Mouse (Mus musculus) intestine, embryonic 15.5 days (tissue): ENCODE measurements at regions not wholly inside any gene's neighbourhood (a gene's known extent, or its start where the extent isn't known, plus 50 kb on each side); places are given as distances from the start of the nearest gene placed in this dataset.
A peak's percentile ranks its signal among the peaks of the same experiment; 100 is the strongest.

Experiments
- ATAC-seq: fragments of 200-750 bp; cut with Nextera tagmentation; 2 replicates; pipeline ENCODE4 v1.8.0; 2017; ENCODE audit warnings: moderate TSS enrichment, moderate library complexity
- H3K27ac ChIP-seq: fragments of 300-500 bp; sonication (generic); 2 replicates; pipeline ENCODE4 v1.5.1; 2015; ENCODE audit warnings: mild to moderate bottlenecking, inconsistent platforms
- H3K27me3 ChIP-seq: fragments of 300-500 bp; sonication (generic); replicated peaks from 2 replicates; pipeline ENCODE4 v1.6.1; 2015; ENCODE audit warnings: inconsistent platforms
- H3K36me3 ChIP-seq: fragments of 300-500 bp; sonication (generic); 2 replicates; pipeline ENCODE4 v1.6.1; 2015; ENCODE audit warnings: inconsistent platforms
- H3K4me1 ChIP-seq: fragments of 300-500 bp; sonication (generic); replicated peaks from 2 replicates; pipeline ENCODE4 v1.6.1; 2015; ENCODE audit warnings: inconsistent platforms
- H3K4me2 ChIP-seq: fragments of 300-500 bp; sonication (generic); replicated peaks from 2 replicates; pipeline ENCODE4 v1.6.1; 2015; ENCODE audit warnings: mild to moderate bottlenecking, inconsistent platforms
- H3K4me3 ChIP-seq: fragments of 300-500 bp; sonication (generic); replicated peaks from 2 replicates; pipeline ENCODE4 v1.5.1; 2015; ENCODE audit warnings: inconsistent platforms
- H3K9ac ChIP-seq: fragments of 300-500 bp; sonication (generic); 2 replicates; pipeline ENCODE4 v1.6.1; 2015; ENCODE audit warnings: inconsistent platforms
- H3K9me3 ChIP-seq: fragments of 300-500 bp; sonication (generic); 2 replicates; pipeline ENCODE4 v1.6.1; 2016; ENCODE audit warnings: inconsistent platforms
- WGBS: fragments of 180-500 bp; shearing (Covaris S2); methylation state at CpG from one replicate; pipeline ENCODE4 v1.1.7; 2015; 5-methylcytosine and 5-hydroxymethylcytosine counted together

GRCm38 (mm10) chr8:8219701-8220394 is 441.2 kb downstream of the Efnb2 start:
- Histone ChIP-seq H3K4me3 (no peak overlapping the region), H3K27ac (no peak overlapping the region), H3K36me3 (no peaks in the 10 kb centered on the region), H3K4me2 (no peak overlapping the region), H3K9ac (no peak overlapping the region), H3K9me3 (no peaks in the 10 kb centered on the region), H3K27me3 (no peaks in the 10 kb centered on the region), H3K4me1 (no peaks in the 10 kb centered on the region)
- whole genome bisulfite sequencing = 81% methylated on average over 12 of the region's 12 CpGs
- no peak for ATAC-seq

- H3K9me3 ChIP-seq = no peaks in the 10 kb centered on the region
- no peaks in the 10 kb centered on the region for H3K4me1 ChIP-seq
- no peak overlapping the region for H3K27ac ChIP-seq
- H3K9ac ChIP-seq = no peak overlapping the region
- no peak overlapping the region for H3K4me3 ChIP-seq
- no peaks in the 10 kb centered on the region for H3K27me3 ChIP-seq
- 81% methylated on average over 3 of the region's 3 CpGs for WGBS
- H3K36me3 ChIP-seq = no peaks in the 10 kb centered on the region
- H3K4me2 ChIP-seq = no peak overlapping the region
- no peak for ATAC-seq
These were observed 468.0 kb downstream of the Efnb2 start for GRCm38 (mm10) chr8:8193036-8193435.

GRCm38 (mm10) chr8:8186046-8186445 is 475.0 kb downstream of the Efnb2 start:
- Histone ChIP-seq H3K9me3 (no peaks in the 10 kb centered on the region), H3K4me1 (no peaks in the 10 kb centered on the region; the same call in 1 of the 2 replicates), H3K4me2 (no peak overlapping the region), H3K36me3 (no peaks in the 10 kb centered on the region), H3K27me3 (no peaks in the 10 kb centered on the region), H3K27ac (no peak overlapping the region), H3K9ac (no peak overlapping the region), H3K4me3 (no peak overlapping the region)
- ATAC-seq = no peak
- WGBS = 33% methylated on average over 3 of the region's 3 CpGs

GRCm38 (mm10) chr8:8183233-8183622 is 477.8 kb downstream of the Efnb2 start:
- H3K9ac ChIP-seq = no peak overlapping the region
- no peaks in the 10 kb centered on the region for H3K27me3 ChIP-seq
- ATAC-seq = peak; percentile 85
- H3K9me3 ChIP-seq = no peaks in the 10 kb centered on the region
- H3K4me2 ChIP-seq = no peak overlapping the region
- WGBS = 35% methylated on average over 6 of the region's 6 CpGs
- H3K36me3 ChIP-seq = no peaks in the 10 kb centered on the region
- H3K4me3 ChIP-seq = no peak overlapping the region
- H3K4me1 ChIP-seq = no peaks in the 10 kb centered on the region; the same call in 1 of the 2 replicates
- no peak overlapping the region for H3K27ac ChIP-seq

GRCm38 (mm10) chr8:8182616-8183232 is 478.3 kb downstream of the Efnb2 start:
- 39% methylated on average over 4 of the region's 4 CpGs for WGBS
- no peak overlapping the region for H3K9ac ChIP-seq
- no peak overlapping the region for H3K4me3 ChIP-seq
- no peaks in the 10 kb centered on the region for H3K36me3 ChIP-seq
- no peak overlapping the region for H3K4me2 ChIP-seq
- no peaks in the 10 kb centered on the region for H3K9me3 ChIP-seq
- no peaks in the 10 kb centered on the region; the same call in 1 of the 2 replicates for H3K4me1 ChIP-seq
- ATAC-seq = peak; percentile 58; the same call in 1 of the 2 replicates
- H3K27ac ChIP-seq = no peak overlapping the region
- no peaks in the 10 kb centered on the region for H3K27me3 ChIP-seq

GRCm38 (mm10) chr8:8182108-8182507 is 478.9 kb downstream of the Efnb2 start:
- ATAC-seq = no peak
- no peak overlapping the region for H3K9ac ChIP-seq
- H3K27me3 ChIP-seq = no peaks in the 10 kb centered on the region
- H3K4me1 ChIP-seq = no peaks in the 10 kb centered on the region; the same call in 1 of the 2 replicates
- H3K4me2 ChIP-seq = no peak overlapping the region
- no peaks in the 10 kb centered on the region for H3K36me3 ChIP-seq
- no peak overlapping the region for H3K4me3 ChIP-seq
- no peak overlapping the region for H3K27ac ChIP-seq
- WGBS = 39% methylated on average over 2 of the region's 2 CpGs
- no peaks in the 10 kb centered on the region for H3K9me3 ChIP-seq

GRCm38 (mm10) chr8:8174286-8174685 is 486.8 kb downstream of the Efnb2 start:
- no peaks in the 10 kb centered on the region for H3K27me3 ChIP-seq
- no peaks in the 10 kb centered on the region for H3K9me3 ChIP-seq
- no peaks in the 10 kb centered on the region for H3K4me1 ChIP-seq
- no peak overlapping the region for H3K4me2 ChIP-seq
- WGBS = 62% methylated on average over 2 of the region's 2 CpGs
- H3K36me3 ChIP-seq = no peaks in the 10 kb centered on the region
- no peak overlapping the region for H3K27ac ChIP-seq
- ATAC-seq = no peak
- no peak overlapping the region for H3K9ac ChIP-seq
- no peak overlapping the region for H3K4me3 ChIP-seq

- no peak overlapping the region for H3K4me2 ChIP-seq
- 72% methylated on average over 6 of the region's 6 CpGs for WGBS
- H3K9ac ChIP-seq = no peak overlapping the region
- no peaks in the 10 kb centered on the region for H3K9me3 ChIP-seq
- H3K4me3 ChIP-seq = no peak overlapping the region
- ATAC-seq = no peak
- H3K36me3 ChIP-seq = no peaks in the 10 kb centered on the region
- H3K27me3 ChIP-seq = no peaks in the 10 kb centered on the region
- no peaks in the 10 kb centered on the region for H3K4me1 ChIP-seq
- no peak overlapping the region for H3K27ac ChIP-seq
These were observed 492.4 kb downstream of the Efnb2 start for GRCm38 (mm10) chr8:8168674-8169073.

- Histone ChIP-seq H3K27me3 (no peaks in the 10 kb centered on the region), H3K9ac (no peak overlapping the region), H3K4me1 (no peaks in the 10 kb centered on the region), H3K36me3 (no peaks in the 10 kb centered on the region), H3K4me3 (no peak overlapping the region), H3K27ac (no peak overlapping the region), H3K4me2 (no peak overlapping the region), H3K9me3 (no peaks in the 10 kb centered on the region)
- WGBS = 90% methylated on average over 11 of the region's 11 CpGs
- ATAC-seq = no peak
These were observed 492.8 kb downstream of the Efnb2 start for GRCm38 (mm10) chr8:8168250-8168649.

GRCm38 (mm10) chr8:8147527-8147926 is 513.5 kb downstream of the Efnb2 start:
- H3K27ac ChIP-seq = no peak overlapping the region
- H3K4me1 ChIP-seq = no peaks in the 10 kb centered on the region
- H3K4me3 ChIP-seq = no peak overlapping the region
- no peak overlapping the region for H3K4me2 ChIP-seq
- ATAC-seq = no peak
- no peaks in the 10 kb centered on the region for H3K27me3 ChIP-seq
- H3K36me3 ChIP-seq = no peaks in the 10 kb centered on the region
- H3K9ac ChIP-seq = no peak overlapping the region
- no peaks in the 10 kb centered on the region for H3K9me3 ChIP-seq
- 93% methylated on average over 5 of the region's 5 CpGs for WGBS

- 67% methylated on average over 6 of the region's 6 CpGs for WGBS
These were observed 518.0 kb downstream of the Efnb2 start for GRCm38 (mm10) chr8:8142933-8143495.

GRCm38 (mm10) chr8:8142461-8142860 is 518.6 kb downstream of the Efnb2 start:
- Histone ChIP-seq H3K4me3 (no peak overlapping the region), H3K9me3 (no peaks in the 10 kb centered on the region), H3K27ac (no peak overlapping the region), H3K27me3 (no peaks in the 10 kb centered on the region), H3K9ac (no peak overlapping the region), H3K4me1 (no peaks in the 10 kb centered on the region), H3K4me2 (no peak overlapping the region), H3K36me3 (no peaks in the 10 kb centered on the region)
- ATAC-seq = no peak
- 89% methylated on average over 3 of the region's 3 CpGs for WGBS

More at GRCm38 (mm10) chr8:8142933-8143495, 518.0 kb downstream of the Efnb2 start:
- Histone ChIP-seq H3K9ac (no peak overlapping the region), H3K4me2 (no peak overlapping the region), H3K27me3 (no peaks in the 10 kb centered on the region), H3K9me3 (no peaks in the 10 kb centered on the region), H3K27ac (no peak overlapping the region), H3K4me1 (no peaks in the 10 kb centered on the region), H3K4me3 (no peak overlapping the region), H3K36me3 (no peaks in the 10 kb centered on the region)
- no peak for ATAC-seq

- Histone ChIP-seq H3K36me3 (no peaks in the 10 kb centered on the region), H3K4me3 (no peak overlapping the region), H3K9ac (no peak overlapping the region), H3K27ac (no peak overlapping the region), H3K4me2 (no peak overlapping the region), H3K9me3 (no peaks in the 10 kb centered on the region), H3K4me1 (no peaks in the 10 kb centered on the region), H3K27me3 (no peaks in the 10 kb centered on the region)
- 80% methylated on average over 3 of the region's 3 CpGs for WGBS
- no peak for ATAC-seq
These were observed 521.3 kb downstream of the Efnb2 start for GRCm38 (mm10) chr8:8139720-8140119.
